Mouse (Mus musculus) lung, postnatal 0 days (tissue): ENCODE data around the gene Gm37240.

Experiments used
- CTCF ChIP-seq: IDR thresholded peaks from 2 replicates; pipeline ENCODE4 v1.5.1; 2016; ENCODE audit warnings: antibody characterized with exemption, mild to moderate bottlenecking
- EP300 ChIP-seq: IDR thresholded peaks from 2 replicates; pipeline ENCODE4 v1.6.1; 2016; ENCODE audit warnings: antibody characterized with exemption, mild to moderate bottlenecking, control low read depth

GRCm38 (mm10) chr3:84955011-84955775 is 932.1 kb downstream of the Gm37240 start:
- TF ChIP-seq CTCF (no peak), EP300 (no peak)
